Mouse (Mus musculus) heart, embryonic 14.5 days (tissue): ENCODE results near the gene Pigw. TPM values are rescaled to one million over a fixed set of nuclear protein-coding genes. Genes with fewer than 3 reads are reported as not detected.

Experiments
- ATAC-seq: fragments of 200-750 bp; cut with Nextera tagmentation; 2 replicates; pipeline ENCODE4 v1.8.0; 2017; ENCODE audit warnings: low read depth, moderate TSS enrichment; ENCODE audit not compliant: insufficient number of reproducible peaks, insufficient read depth, low FRiP score
- H3K27ac ChIP-seq, 2 experiments: fragments of 200-500 bp in 1 of 2; fragments of 300-500 bp in 1 of 2; sonication (generic) in 1 of 2; replicated peaks in 1 of 2; 2 replicates each; pipeline ENCODE4 v1.5.1; 2012 to 2014; ENCODE audit warnings: low read depth in 2 of 2, low read length in 2 of 2, control low read depth in 1 of 2, mild to moderate bottlenecking in 1 of 2, mixed read lengths in 1 of 2; ENCODE audit not compliant: control insufficient read depth in 1 of 2, insufficient read depth in 1 of 2
- H3K27me3 ChIP-seq: fragments of 300-500 bp; sonication (generic); 2 replicates; pipeline ENCODE4 v1.6.1; 2014; ENCODE audit warnings: mild to moderate bottlenecking, low read length, control low read depth; ENCODE audit not compliant: control insufficient read depth, insufficient read depth
- H3K36me3 ChIP-seq: fragments of 300-500 bp; sonication (generic); 2 replicates; pipeline ENCODE4 v1.6.1; 2014; ENCODE audit warnings: mild to moderate bottlenecking, control low read depth, low read length, mixed read lengths; ENCODE audit not compliant: control insufficient read depth, insufficient read depth
- H3K4me1 ChIP-seq, 2 experiments: fragments of 200-500 bp in 1 of 2; fragments of 300-500 bp in 1 of 2; sonication (generic) in 1 of 2; 2 replicates each; pipeline ENCODE4 v1.6.1; 2012 to 2014; ENCODE audit warnings: low read length in 2 of 2, control low read depth in 1 of 2, mixed read lengths in 1 of 2; ENCODE audit not compliant: control insufficient read depth in 2 of 2, insufficient read depth in 2 of 2
- H3K4me2 ChIP-seq: fragments of 300-500 bp; sonication (generic); 2 replicates; pipeline ENCODE4 v1.6.1; 2014; ENCODE audit warnings: mild to moderate bottlenecking, low read length
- H3K4me3 ChIP-seq, 2 experiments: fragments of 200-500 bp in 1 of 2; fragments of 300-500 bp in 1 of 2; sonication (generic) in 1 of 2; 2 replicates each; pipeline ENCODE4 v1.5.1; 2012 to 2014; ENCODE audit warnings: low read length in 2 of 2, mild to moderate bottlenecking in 2 of 2, control low read depth in 1 of 2, low read depth in 1 of 2, moderate library complexity in 1 of 2; ENCODE audit not compliant: control insufficient read depth in 1 of 2, insufficient read depth in 1 of 2
- H3K9ac ChIP-seq: fragments of 300-500 bp; sonication (generic); 2 replicates; pipeline ENCODE4 v1.6.1; 2014; ENCODE audit warnings: mild to moderate bottlenecking, low read length
- H3K9me3 ChIP-seq: fragments of 300-500 bp; sonication (generic); 2 replicates; pipeline ENCODE4 v1.6.1; 2016; ENCODE audit warnings: low read length, control low read depth; ENCODE audit not compliant: control insufficient read depth
- WGBS: fragments of 180-500 bp; shearing (Covaris S2); extraction: QIAGEN DNeasy Blood & Tissue Kit; methylation state at CpG from one replicate; pipeline ENCODE4 v1.1.7; 2014; 5-methylcytosine and 5-hydroxymethylcytosine counted together
- polyA plus RNA-seq: library from polyadenylated mRNA; unstranded; fragments of >200 nt; fragmentation: Nextera tagmentation; extraction: Ambion mirVana; gene quantifications from 2 replicates; pipeline ENCODE4 v1.2.1, GENCODE M21; 2014

The Pigw gene
- polyA plus RNA-seq, 1 experiment from 2014 or later: 2.8 TPM

DNA sequence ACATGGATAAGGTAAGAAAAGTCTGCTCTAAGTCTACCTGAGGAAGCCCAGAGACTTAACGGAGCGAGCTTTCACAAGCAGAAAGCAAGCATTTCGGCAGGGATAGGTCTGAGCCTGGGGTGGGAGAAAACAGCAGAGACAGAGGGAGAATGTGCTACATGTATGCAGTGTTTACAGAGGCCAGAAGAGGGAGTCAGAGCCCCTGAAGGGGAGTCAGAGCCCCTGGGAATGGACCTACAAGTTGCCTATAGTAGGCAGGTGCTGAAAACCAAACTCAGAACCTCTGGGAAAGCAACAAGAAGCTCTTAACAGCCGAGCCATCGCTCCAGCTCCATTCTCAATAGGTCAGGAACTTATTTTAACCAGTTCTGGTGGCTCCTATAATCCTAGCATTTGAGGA lies 34.6 kb upstream of the Pigw start:
- H3K27me3 ChIP-seq: no peaks in the 10 kb centered on the region
- ATAC-seq: no peak
- no peak overlapping the region for H3K4me3 ChIP-seq
- H3K36me3 ChIP-seq: peaks cover 42% of the 10 kb centered on the region
- peaks cover 0 to 8% of the 10 kb centered on the region in 2 experiments; a peak in 1 of 4 replicates for H3K4me1 ChIP-seq
- H3K9ac ChIP-seq: no peak overlapping the region
- WGBS: 74% methylated on average over 5 of the region's 5 CpGs
- H3K4me2 ChIP-seq: no peak overlapping the region
- no peak overlapping the region for H3K27ac ChIP-seq
- H3K9me3 ChIP-seq: no peaks in the 10 kb centered on the region

DNA sequence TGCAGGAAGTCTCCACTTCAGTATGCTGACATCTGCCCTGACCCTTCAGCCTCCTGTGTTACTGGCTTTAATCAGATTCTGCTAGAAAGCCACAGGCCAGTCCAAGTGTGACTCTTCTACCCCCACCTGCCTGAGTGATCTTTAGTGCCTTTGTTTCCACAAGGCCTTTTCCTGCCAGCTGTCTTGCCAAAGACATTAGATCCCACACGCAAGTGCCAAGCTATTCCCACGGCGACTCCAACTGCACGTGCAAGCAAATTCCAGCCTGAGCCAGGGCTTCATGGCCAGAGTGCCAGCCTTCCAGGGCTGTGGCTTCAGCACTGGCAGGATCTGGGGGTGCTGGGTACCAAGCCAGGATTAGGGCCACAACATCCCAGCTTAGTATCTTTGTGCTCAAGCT lies 30.3 kb upstream of the Pigw start:
- peaks cover 0 to 4% of the 10 kb centered on the region in 2 experiments; a peak in 1 of 4 replicates for H3K4me1 ChIP-seq
- no peak overlapping the region for H3K9ac ChIP-seq
- H3K4me3 ChIP-seq: no peak overlapping the region
- H3K27ac ChIP-seq: no peak overlapping the region
- H3K4me2 ChIP-seq: no peak overlapping the region
- H3K27me3 ChIP-seq: no peaks in the 10 kb centered on the region
- 86% methylated on average over 4 of the region's 4 CpGs for WGBS
- H3K9me3 ChIP-seq: no peaks in the 10 kb centered on the region
- H3K36me3 ChIP-seq: peaks cover 84% of the 10 kb centered on the region
- no peak for ATAC-seq

DNA sequence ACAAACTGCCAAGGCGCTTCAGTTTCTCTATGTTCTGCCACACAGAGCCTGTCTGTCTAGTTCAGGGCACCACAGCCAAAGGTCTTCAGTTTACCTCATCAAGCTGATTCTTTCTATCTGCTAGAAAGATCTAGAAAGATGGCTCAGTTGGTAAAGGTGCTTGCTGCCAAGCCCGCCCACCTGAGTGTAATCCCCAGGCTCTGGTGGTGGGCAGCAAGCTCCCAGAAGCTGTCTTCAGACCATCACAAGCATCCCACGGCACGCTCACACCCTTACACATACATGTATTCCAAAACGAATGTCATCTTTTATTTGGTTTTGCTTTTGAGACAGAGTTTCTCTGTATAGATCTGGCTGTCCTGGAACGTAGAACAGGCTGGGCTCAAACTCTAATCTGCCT lies 28.4 kb upstream of the Pigw start:
- ATAC-seq: no peak
- H3K36me3 ChIP-seq: peaks cover 99% of the 10 kb centered on the region
- H3K4me2 ChIP-seq: no peak overlapping the region
- WGBS: 91% methylated on average over 6 of the region's 6 CpGs
- no peak overlapping the region for H3K27ac ChIP-seq
- H3K4me1 ChIP-seq: no peaks in the 10 kb centered on the region
- no peak overlapping the region for H3K9ac ChIP-seq
- H3K9me3 ChIP-seq: no peaks in the 10 kb centered on the region
- no peak overlapping the region for H3K4me3 ChIP-seq
- H3K27me3 ChIP-seq: no peaks in the 10 kb centered on the region

DNA sequence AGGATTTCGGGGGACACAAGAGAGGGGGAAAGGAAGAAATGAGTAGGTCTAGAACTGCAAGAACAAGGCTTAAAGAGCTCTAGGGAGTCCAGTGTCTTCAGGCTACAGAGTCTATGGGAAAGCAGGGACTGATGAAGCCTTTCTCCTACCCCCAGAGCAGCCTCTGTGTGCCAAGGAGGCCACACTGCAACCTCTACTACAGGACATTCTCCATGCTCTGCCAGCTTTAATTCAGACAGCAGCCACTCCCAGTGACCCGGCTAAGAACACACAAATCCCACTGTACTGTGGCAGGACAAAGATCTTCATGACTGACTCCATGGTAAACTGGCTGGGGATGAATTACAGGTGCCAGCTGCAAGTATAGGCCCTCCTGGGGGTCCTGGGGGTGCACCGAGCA lies 27.0 kb upstream of the Pigw start:
- ATAC-seq: no peak
- WGBS: 73% methylated on average over 3 of the region's 3 CpGs
- H3K27ac ChIP-seq: no peak overlapping the region
- no peaks in the 10 kb centered on the region for H3K9me3 ChIP-seq
- peaks cover 99% of the 10 kb centered on the region for H3K36me3 ChIP-seq
- no peak overlapping the region for H3K9ac ChIP-seq
- H3K27me3 ChIP-seq: no peaks in the 10 kb centered on the region
- H3K4me2 ChIP-seq: no peak overlapping the region
- no peak overlapping the region for H3K4me3 ChIP-seq
- H3K4me1 ChIP-seq: no peaks in the 10 kb centered on the region

DNA sequence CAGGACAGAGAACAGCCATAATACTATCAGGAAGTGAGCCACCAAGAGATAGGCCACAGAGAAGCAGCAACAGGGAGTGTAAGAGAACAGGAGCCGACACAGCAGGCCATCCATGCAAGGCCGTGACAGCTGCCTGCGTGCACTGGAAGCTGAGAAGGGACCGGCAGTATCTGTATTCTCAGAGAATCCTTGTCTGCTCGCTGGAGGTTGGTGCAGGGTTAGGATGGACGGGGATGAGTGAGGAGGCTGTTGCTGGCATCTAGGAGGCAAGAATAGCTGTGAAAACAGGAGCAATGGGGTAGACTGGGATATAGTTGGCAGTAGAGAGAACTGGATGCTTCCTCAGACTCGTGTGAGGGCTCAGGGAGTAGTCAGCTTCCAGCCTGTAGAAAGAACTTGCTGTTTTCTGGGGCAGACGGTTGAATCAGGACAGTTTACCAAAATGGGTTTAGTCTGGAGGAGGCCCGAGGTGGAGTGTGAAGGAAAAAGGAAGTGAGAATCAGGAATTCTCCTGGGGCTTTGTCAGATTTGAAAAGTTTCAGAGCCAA lies 24.6 kb upstream of the Pigw start:
- 77% methylated on average over 9 of the region's 9 CpGs for WGBS
- Histone ChIP-seq H3K9me3 (no peaks in the 10 kb centered on the region), H3K9ac (no peak overlapping the region), H3K4me1 (no peaks in the 10 kb centered on the region), H3K4me2 (no peak overlapping the region), H3K27me3 (no peaks in the 10 kb centered on the region), H3K4me3 (no peak overlapping the region), H3K27ac (no peak overlapping the region), H3K36me3 (peaks cover 100% of the 10 kb centered on the region)
- ATAC-seq: no peak

DNA sequence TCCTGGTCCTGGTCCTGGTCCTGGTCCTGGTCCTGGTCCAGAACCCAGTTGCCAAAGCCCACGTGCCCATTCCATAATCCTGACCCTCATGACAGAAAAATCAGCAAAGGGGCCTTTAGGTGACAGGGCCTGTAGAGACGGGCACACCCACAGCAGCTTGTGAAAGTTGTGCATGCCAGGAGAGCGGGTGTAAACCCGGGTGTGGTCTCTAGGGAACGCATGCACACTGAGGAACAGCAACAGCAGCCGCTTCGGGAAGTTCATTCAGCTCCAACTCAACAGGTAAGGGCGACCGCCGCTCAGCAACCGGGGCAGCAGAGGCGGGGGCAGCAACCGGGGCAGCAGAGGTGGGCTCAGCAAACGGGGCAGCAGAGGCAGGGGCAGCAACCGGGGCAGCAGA lies 13.0 kb upstream of the Pigw start:
- H3K4me2 ChIP-seq: no peak overlapping the region
- no peaks in the 10 kb centered on the region for H3K9me3 ChIP-seq
- ATAC-seq: no peak
- WGBS: 88% methylated on average over 14 of the region's 15 CpGs
- no peaks in the 10 kb centered on the region for H3K4me1 ChIP-seq
- H3K4me3 ChIP-seq: no peak overlapping the region
- peaks cover 91% of the 10 kb centered on the region for H3K36me3 ChIP-seq
- no peak overlapping the region for H3K27ac ChIP-seq
- H3K9ac ChIP-seq: no peak overlapping the region
- no peaks in the 10 kb centered on the region for H3K27me3 ChIP-seq

DNA sequence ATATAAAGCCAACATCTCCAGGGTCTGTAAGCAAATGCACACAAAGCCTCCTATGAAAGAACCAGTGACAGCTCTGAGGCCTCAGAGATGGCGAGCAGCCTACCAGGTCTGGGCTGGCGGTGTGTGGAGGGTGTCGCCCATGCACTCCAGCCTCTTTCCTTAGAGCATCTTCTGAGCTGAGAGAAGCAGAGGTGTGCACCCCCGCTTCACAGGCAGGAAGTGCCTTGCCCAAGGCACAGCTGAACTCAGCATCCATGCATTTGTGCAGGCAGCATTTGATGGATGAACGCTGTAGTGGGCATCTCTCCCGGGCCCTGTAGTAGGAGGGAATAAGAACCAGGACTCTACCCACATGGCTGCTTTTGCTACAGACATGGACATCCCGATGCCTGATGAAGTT lies 11.6 kb upstream of the Pigw start:
- Histone ChIP-seq H3K9me3 (no peaks in the 10 kb centered on the region), H3K27me3 (no peaks in the 10 kb centered on the region), H3K36me3 (peaks cover 91% of the 10 kb centered on the region), H3K4me2 (no peak overlapping the region), H3K4me3 (no peak overlapping the region), H3K4me1 (no peaks in the 10 kb centered on the region), H3K27ac (no peak overlapping the region), H3K9ac (no peak overlapping the region)
- no peak for ATAC-seq
- WGBS: 91% methylated on average over 7 of the region's 7 CpGs

DNA sequence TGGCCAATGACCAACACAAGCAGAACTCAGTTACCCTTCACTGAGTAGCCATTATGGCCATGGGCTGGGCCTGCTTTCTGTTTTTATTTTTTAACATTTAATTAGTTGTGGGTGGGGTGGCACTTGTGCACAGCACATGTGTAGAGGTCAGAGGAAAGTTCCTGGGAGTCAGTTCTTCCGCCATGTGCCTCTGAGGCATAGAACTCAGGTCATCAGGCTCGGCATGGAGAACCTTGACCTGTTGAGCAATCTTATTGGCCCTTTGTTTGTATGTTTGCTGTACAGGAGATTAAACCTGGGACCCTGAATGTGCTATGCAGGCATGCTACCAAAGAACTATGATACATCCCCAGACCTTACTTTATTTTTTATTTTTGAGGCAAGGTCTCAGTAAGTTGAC lies 9.4 kb upstream of the Pigw start:
- no peak overlapping the region for H3K27ac ChIP-seq
- no peak overlapping the region for H3K9ac ChIP-seq
- no peak overlapping the region for H3K4me3 ChIP-seq
- H3K4me2 ChIP-seq: no peak overlapping the region
- no peak for ATAC-seq
- H3K9me3 ChIP-seq: no peaks in the 10 kb centered on the region
- no peaks in the 10 kb centered on the region for H3K27me3 ChIP-seq
- peaks cover 92% of the 10 kb centered on the region for H3K36me3 ChIP-seq
- no peaks in the 10 kb centered on the region for H3K4me1 ChIP-seq
- WGBS: 94% methylated on average over 2 of the region's 2 CpGs
